Mouse (Mus musculus) heart, postnatal 25 days (tissue): Measurements from ENCODE around the gene Rnf19b. TPM values are rescaled to one million over a fixed set of nuclear protein-coding genes. Genes with fewer than 3 reads are reported as not detected.
A peak's percentile ranks its signal among the peaks of the same experiment; 100 is the strongest.

Experiments
- DNase-seq: peaks from one replicate; pipeline ENCODE4 v3.0.0; 2022; ENCODE audit warnings: low spot score
- intact Hi-C: fragments of 180-260 bp; cut with DNase I; formaldehyde crosslinking; loops from one replicate; pipeline ENCODE4 v1.15.1; 2025
- total RNA-seq, 2 experiments: library from RNA; stranded (reverse); gene quantifications; 2 replicates each; pipeline ENCODE4 v1.2.3; 2021

Gene Rnf19b
- total RNA-seq, 2 experiments from 2014 or later, result 21.8 to 21.9 TPM

GRCm38 (mm10) chr4:129110804-129111203 lies 52.7 kb downstream of the Rnf19b start:
- intact Hi-C loops, result no loop called here
- no peak for DNase-seq

- no peak for DNase-seq
- intact Hi-C loops, result no loop called here
Observed at GRCm38 (mm10) chr4:129111350-129111749, 53.3 kb downstream of the Rnf19b start.

GRCm38 (mm10) chr4:129112231-129112630 lies 54.2 kb downstream of the Rnf19b start:
- no peak for DNase-seq
- intact Hi-C loops, result no loop called here

DNA sequence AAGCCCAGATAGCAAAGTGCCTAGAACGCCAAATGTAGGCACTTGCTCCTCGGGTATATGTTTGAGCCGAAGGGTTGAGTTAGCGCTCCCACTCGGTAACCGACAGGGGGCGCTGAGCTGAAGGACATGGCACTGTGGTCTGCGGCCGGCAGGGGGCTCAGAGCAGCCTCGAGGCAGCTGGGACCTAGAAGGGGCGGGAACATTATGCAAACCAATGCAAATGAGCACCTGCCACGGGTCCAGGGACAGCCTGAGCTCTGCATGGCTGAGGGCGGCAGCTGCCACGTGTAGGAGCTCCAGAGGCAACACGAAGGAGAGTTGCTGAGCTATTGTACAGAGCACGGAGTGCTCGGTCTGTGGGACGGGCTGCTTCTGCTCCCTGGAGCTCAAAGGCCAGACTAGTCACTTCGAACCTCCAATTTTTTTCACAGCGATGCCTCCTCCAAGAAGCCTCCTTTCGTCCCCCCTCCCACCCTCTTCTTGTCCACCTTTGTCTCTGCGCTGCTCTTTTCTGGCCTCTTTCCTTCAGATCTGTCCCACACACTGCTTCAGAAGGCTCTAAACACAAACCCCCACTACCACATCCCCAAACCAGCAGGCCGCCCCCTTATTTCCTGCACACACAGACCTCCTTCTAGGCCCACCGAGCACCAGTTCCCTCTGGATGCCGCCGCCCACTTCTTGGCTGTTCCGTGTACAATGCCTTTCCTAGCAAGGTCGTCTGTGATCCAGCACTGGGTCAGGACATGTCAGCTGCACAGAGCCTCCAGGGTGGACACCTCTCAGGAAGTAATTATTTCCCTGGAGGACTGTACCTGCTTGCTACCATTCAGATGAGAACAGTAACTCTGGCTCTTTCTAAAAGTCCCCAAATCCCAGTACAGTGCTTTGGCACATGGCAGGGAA lies 55.3 kb downstream of the Rnf19b start:
- no peak for DNase-seq

GRCm38 (mm10) chr4:129116703-129117102 lies 58.6 kb downstream of the Rnf19b start:
- no peak for DNase-seq
- intact Hi-C loops, result no loop called here

More for the DNA sequence above, 55.3 kb downstream of the Rnf19b start:
- intact Hi-C loops, result no loop called here

DNA sequence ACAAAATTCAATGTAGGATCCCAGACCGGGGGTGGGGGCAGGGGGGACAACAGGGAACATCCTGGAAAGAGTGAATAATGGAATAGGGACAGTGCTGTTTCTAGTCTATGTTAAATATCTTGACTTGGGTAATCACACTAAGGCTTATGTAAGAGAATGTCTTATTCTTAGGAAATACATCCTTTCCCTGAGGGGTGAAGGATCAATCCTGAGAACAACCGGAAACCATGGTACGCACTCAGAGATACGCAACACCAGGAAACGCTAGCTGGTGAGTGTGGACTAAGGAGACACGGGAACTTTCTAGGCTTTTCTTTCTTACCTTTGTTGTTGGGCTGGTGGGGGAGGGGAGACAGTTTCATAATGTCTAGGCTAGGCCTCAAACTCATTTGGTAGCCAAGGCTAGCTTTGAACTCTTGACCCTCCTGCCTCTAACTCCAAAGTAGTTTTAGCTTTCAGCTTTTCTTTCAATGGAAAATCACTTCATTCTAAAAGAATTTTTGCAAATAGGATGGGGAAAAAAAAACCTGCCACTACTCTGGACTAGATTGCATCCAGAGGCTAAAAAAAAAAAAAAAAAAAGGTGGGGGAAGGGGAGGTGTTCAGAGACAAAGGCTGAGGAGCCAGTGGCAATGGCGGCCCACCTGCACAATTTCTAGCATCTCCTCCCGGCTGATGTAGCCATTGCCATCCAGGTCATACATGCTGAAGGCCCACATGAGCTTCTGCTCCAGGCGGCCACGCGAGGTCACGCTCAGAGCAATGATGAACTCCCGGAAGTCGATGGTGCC lies 59.8 kb downstream of the Rnf19b start:
- no peak for DNase-seq
- intact Hi-C loops, result no loop called here

- no peak for DNase-seq
- intact Hi-C loops, result no loop called here
Observed at GRCm38 (mm10) chr4:129119708-129120107, 61.6 kb downstream of the Rnf19b start.

GRCm38 (mm10) chr4:129120520-129121445 lies 62.7 kb downstream of the Rnf19b start:
- intact Hi-C loops, result no loop called here
- no peak for DNase-seq

- intact Hi-C loops, result no loop called here
- no peak for DNase-seq
Observed at GRCm38 (mm10) chr4:129121569-129122086, 63.6 kb downstream of the Rnf19b start, which contains the start of gene Hpca. Gene Hpca, minus strand, starts transcription at chr4:129122036.

- intact Hi-C loops, result no loop called here
- DNase-seq, result no peak
Observed at GRCm38 (mm10) chr4:129122107-129122506, 64.0 kb downstream of the Rnf19b start.

- intact Hi-C loops, result no loop called here
- DNase-seq, result no peak
Observed at GRCm38 (mm10) chr4:129122719-129123118, 64.6 kb downstream of the Rnf19b start.

- intact Hi-C loops, result no loop called here
- no peak for DNase-seq
Observed at GRCm38 (mm10) chr4:129124652-129125146, 66.6 kb downstream of the Rnf19b start.

DNA sequence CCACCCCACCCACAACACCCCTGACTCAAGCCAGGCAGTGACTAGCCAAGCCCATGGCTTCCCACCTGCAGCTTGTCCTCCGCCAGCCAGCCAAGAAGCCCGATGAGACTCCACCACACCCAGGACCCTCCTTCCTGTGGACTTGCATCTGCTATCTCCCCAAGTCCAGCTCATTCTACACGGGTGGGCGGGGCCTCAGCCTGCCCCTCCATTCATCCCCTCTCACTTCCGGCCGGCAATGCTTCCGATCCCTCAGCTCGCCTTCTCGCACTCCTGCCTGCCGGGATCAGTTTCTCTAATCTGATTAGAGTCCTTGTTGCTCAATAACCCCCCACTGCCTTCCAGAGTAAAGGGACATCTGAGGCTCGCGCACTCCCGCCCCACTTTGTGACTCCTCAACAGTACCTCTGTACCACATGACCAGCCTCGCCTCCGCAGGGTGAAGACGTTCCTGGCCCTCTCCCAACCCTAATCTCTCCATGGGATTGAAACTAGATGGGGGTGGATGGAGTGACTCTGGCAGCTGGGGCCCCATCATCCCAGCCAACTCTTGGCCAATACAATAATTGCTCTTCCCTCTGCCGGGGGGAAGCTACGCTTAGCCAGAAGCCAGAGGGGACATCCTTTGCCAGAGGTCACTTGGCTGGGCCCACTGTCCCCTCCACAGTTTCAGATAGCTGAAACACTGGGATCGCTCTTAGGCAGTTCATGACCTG lies 67.8 kb downstream of the Rnf19b start:
- intact Hi-C loops, result no loop called here
- peak; percentile 45 for DNase-seq

DNA sequence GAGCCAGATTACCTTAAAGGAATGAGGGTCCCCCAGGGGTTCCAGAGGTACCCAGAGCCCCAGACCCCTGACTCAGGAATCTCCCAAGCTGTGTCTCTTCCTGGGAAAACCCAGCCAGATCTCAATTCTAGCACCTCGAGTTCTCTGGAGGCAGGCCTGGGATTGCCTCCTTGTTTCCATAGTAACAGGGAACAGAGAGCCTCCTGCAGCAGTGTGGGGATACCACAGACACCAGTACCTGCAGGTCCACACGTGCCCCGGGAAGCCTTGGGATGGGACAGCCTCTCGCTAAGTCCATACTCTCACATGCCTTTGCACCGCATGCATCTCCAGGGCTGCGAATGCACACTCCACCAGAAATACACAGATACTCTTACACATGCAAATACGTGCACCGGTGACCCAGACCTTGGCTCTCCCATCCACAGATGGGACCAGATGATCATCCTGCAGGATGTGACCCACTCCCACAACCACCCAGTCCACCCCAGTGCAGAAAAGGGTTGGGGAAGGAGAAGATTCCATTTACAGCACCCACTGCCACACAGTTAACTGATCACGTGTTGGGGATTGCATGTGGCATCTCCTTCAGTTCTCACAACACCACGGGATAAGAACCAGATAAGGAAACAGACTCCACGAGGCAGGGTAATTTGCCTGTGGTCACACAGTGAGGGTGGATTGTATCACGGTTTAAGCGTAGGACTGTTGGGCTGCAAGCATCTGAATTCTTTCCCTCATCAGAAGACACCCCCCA lies 70.7 kb downstream of the Rnf19b start:
- no peak for DNase-seq
- intact Hi-C loops, result no loop called here

DNA sequence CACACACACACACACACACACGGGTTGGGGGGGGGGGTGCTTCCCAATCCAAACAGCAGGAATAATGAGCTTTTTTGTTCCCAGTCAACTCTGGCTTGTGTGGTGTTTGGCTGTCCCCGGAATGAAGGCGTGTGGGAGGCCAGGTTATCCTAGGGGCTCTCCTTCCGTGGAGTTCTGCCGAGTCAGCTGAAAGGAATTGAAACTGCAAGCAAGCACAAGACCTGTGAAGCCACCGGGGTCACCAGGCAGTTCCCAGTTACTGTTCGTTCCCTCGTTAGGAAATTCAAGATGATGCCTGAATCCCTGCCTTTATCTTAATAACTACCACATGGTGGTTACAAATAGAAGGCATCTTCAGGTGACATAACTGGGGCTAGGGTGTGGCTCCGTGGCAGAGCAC lies 71.3 kb downstream of the Rnf19b start:
- intact Hi-C loops, result no loop called here

DNA sequence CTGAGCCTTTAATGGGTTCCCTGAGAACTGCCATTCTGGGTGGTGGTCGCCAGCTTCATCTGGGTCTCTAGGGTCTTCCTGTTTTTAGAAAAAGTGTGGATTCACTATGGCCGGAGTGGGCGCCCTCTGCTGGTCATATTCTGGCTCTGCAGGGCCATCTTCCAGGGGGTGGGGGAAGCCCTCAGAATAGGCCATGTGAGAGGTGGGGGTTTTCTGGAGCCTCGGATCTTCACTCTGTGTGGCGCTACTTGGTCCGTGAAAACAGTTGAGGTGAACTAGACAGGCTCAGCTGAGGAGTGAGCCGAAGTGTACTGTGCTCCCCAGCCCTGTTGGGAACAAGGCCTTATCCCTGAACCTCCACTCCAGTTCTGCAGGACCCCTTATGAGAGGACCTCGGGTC lies 72.1 kb downstream of the Rnf19b start:
- no peak for DNase-seq
- intact Hi-C loops, result loop anchor here (10.0 kb wide), 1 partner anchor 325 kb away; no protein-coding TSS in a partner anchor

More for the DNA sequence above, 71.3 kb downstream of the Rnf19b start:
- DNase-seq, result no peak

- intact Hi-C loops, result loop anchor here (10.0 kb wide), 1 partner anchor 324 kb away; no protein-coding TSS in a partner anchor
- no peak for DNase-seq
Observed at GRCm38 (mm10) chr4:129130755-129131303, 72.8 kb downstream of the Rnf19b start.
